Mouse (Mus musculus) spleen, adult 12 weeks (tissue): ENCODE data around the gene Mmgt2.

ENCODE experiments used
- DNase-seq: peaks from one replicate; pipeline ENCODE4 v3.0.0; 2022; ENCODE audit warnings: low spot score

The Mmgt2 gene

GRCm38 (mm10) chr11:62621586-62622283 is 26.7 kb upstream of the Mmgt2 start:
- no peak for DNase-seq

- no peak for DNase-seq
These were observed 25.6 kb upstream of the Mmgt2 start for GRCm38 (mm10) chr11:62622850-62623249.

GRCm38 (mm10) chr11:62624341-62625291 is 23.8 kb upstream of the Mmgt2 start:
- no peak for DNase-seq

GRCm38 (mm10) chr11:62629352-62630224 is 18.9 kb upstream of the Mmgt2 start:
- no peak for DNase-seq

- no peak for DNase-seq
These were observed 18.1 kb upstream of the Mmgt2 start for GRCm38 (mm10) chr11:62630225-62630821.

GRCm38 (mm10) chr11:62631138-62631537 is 17.3 kb upstream of the Mmgt2 start:
- no peak for DNase-seq

- DNase-seq: no peak
These were observed 13.1 kb upstream of the Mmgt2 start for GRCm38 (mm10) chr11:62635406-62635805.

- no peak for DNase-seq
These were observed 12.2 kb upstream of the Mmgt2 start for GRCm38 (mm10) chr11:62636105-62636839.

- DNase-seq: no peak
These were observed 11.6 kb upstream of the Mmgt2 start for GRCm38 (mm10) chr11:62636840-62637221.

GRCm38 (mm10) chr11:62637401-62637800 is 11.1 kb upstream of the Mmgt2 start:
- DNase-seq: no peak

- no peak for DNase-seq
These were observed 10.7 kb upstream of the Mmgt2 start for GRCm38 (mm10) chr11:62637806-62638205.

- DNase-seq: no peak
These were observed 10.1 kb upstream of the Mmgt2 start for GRCm38 (mm10) chr11:62638402-62638801.

GRCm38 (mm10) chr11:62640378-62640777 is 8.1 kb upstream of the Mmgt2 start:
- no peak for DNase-seq

- DNase-seq: no peak
These were observed 6.2 kb upstream of the Mmgt2 start for GRCm38 (mm10) chr11:62642023-62642844.

GRCm38 (mm10) chr11:62643011-62643631 is 5.3 kb upstream of the Mmgt2 start:
- DNase-seq: no peak

- no peak for DNase-seq
These were observed 4.6 kb upstream of the Mmgt2 start for GRCm38 (mm10) chr11:62643681-62644363.

- no peak for DNase-seq
These were observed 3.7 kb upstream of the Mmgt2 start for GRCm38 (mm10) chr11:62644602-62645336.

GRCm38 (mm10) chr11:62645337-62645675 is 3.2 kb upstream of the Mmgt2 start:
- no peak for DNase-seq
